Mouse (Mus musculus): ENCODE measurements around the gene Ncoa3.

GRCm38 (mm10) chr2:166025943-166026342 lies 33.5 kb downstream of the Ncoa3 start:
- TF ChIP-seq POLR2A (IDR thresholded peaks at IDR 0.05; ENCODE audit: control insufficient read depth, low read depth, low read length), result no peak
- no peak for TF ChIP-seq CTCF (IDR thresholded peaks at IDR 0.05; ENCODE audit: control insufficient read depth, insufficient read depth, insufficient replicate concordance, low read depth, low read length)
